Mouse (Mus musculus): ENCODE results near the gene Selenom. TPM values are rescaled to one million over a fixed set of nuclear protein-coding genes. Genes with fewer than 3 reads are reported as not detected.
A peak's percentile ranks its signal among the peaks of the same experiment; 100 is the strongest.

The Selenom gene
- total and polyA plus RNA-seq, 2 experiments from 2014 or later, result 290 to 298 TPM

- WGBS, result 2% methylated on average over 50 of the region's 50 CpGs
- DNase-seq (ENCODE audit: low spot score) (no peak), ATAC-seq (ENCODE audit: low FRiP score) (peak; percentile 33; the same call in 1 of the 2 replicates)
- no peaks in the 10 kb centered on the region for H3K9me3 ChIP-seq (ENCODE audit: low read length)
- peak overlapping the region; percentile 80 for H3K4me2 ChIP-seq (ENCODE audit: low read depth, low read length, poor library complexity, severe bottlenecking)
- no peaks in the 10 kb centered on the region for H3K27me3 ChIP-seq (ENCODE audit: insufficient read depth, low read length)
- peak overlapping the region; percentile 48 for H3K9ac ChIP-seq (replicated peaks; ENCODE audit: low read length, poor library complexity, severe bottlenecking)
- no peaks in the 10 kb centered on the region for H3K36me3 ChIP-seq (ENCODE audit: insufficient read depth, low read length)
- H3K27ac ChIP-seq (ENCODE audit: low read depth, low read length), result no peak overlapping the region
- peaks cover 10% of the 10 kb centered on the region; the same call in 1 of the 2 replicates for H3K4me1 ChIP-seq (ENCODE audit: insufficient read depth, low read length)
- peak overlapping the region; percentile 42 for H3K4me3 ChIP-seq (ENCODE audit: low read depth, low read length)
- TF ChIP-seq CTCF (IDR thresholded peaks at IDR 0.05), result no peak; the same call in 1 of the 2 replicates
These were observed 2.7 kb downstream of the Selenom start for GRCm38 (mm10) chr11:3516859-3517845.

GRCm38 (mm10) chr11:3517846-3518732 is 3.6 kb downstream of the Selenom start:
- Histone ChIP-seq H3K36me3 (ENCODE audit: insufficient read depth, low read length) (no peaks in the 10 kb centered on the region), H3K27me3 (ENCODE audit: insufficient read depth, low read length) (no peaks in the 10 kb centered on the region), H3K9ac (replicated peaks; ENCODE audit: low read length, poor library complexity, severe bottlenecking) (no peak overlapping the region), H3K27ac (ENCODE audit: low read depth, low read length) (no peak overlapping the region), H3K9me3 (ENCODE audit: low read length) (no peaks in the 10 kb centered on the region), H3K4me1 (ENCODE audit: insufficient read depth, low read length) (peaks cover 10% of the 10 kb centered on the region; the same call in 1 of the 2 replicates), H3K4me2 (ENCODE audit: low read depth, low read length, poor library complexity, severe bottlenecking) (peak overlapping the region; percentile 80), H3K4me3 (ENCODE audit: low read depth, low read length) (peak overlapping the region; percentile 42)
- DNase-seq (ENCODE audit: low spot score), result no peak
- TF ChIP-seq CTCF (IDR thresholded peaks at IDR 0.05), result no peak
- WGBS, result 56% methylated on average over 13 of the region's 13 CpGs
- peak; percentile 5; the same call in 1 of the 2 replicates for ATAC-seq (ENCODE audit: low FRiP score)

DNA sequence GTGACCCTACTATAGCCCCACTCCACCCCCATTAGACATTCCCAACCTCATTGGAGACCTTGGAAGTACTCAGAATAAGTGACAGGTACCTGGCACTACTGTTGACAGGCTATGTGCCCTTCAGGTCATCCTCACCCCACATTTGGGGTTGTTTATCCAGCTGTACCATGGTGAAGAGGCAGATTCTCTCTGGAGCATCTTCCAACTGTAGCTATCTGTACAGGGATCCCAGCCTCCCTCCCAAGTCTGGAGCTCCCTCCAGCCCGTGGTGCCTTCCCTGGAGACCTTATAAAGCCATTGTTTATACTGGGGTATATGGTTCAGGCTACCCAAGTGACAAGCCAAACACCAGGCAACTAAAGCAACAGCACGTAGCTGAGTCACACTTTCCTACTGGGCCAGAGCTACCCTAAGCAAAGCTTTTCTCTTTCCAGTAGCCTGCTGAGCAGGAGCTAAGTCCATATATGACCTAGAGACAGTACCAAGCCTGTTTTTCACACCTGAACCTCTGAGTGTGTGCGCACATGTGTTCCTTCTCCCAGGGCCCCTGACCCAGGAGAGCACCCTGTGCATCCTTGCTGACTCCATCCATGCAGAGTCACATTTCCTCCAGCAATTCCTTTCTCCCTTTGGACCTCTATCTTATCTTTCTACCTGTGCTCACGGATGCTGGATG is 4.7 kb downstream of the Selenom start:
- H3K4me3 ChIP-seq (ENCODE audit: low read depth, low read length), result no peak overlapping the region
- WGBS, result 78% methylated on average over 4 of the region's 4 CpGs
- DNase-seq (ENCODE audit: low spot score) (no peak), ATAC-seq (ENCODE audit: low FRiP score) (no peak)
- no peak overlapping the region for H3K4me2 ChIP-seq (ENCODE audit: low read depth, low read length, poor library complexity, severe bottlenecking)
- H3K27ac ChIP-seq (ENCODE audit: low read depth, low read length), result no peak overlapping the region
- peaks cover 10% of the 10 kb centered on the region; the same call in 1 of the 2 replicates for H3K4me1 ChIP-seq (ENCODE audit: insufficient read depth, low read length)
- TF ChIP-seq CTCF (IDR thresholded peaks at IDR 0.05), result no peak
- H3K9me3 ChIP-seq (ENCODE audit: low read length), result no peaks in the 10 kb centered on the region
- H3K36me3 ChIP-seq (ENCODE audit: insufficient read depth, low read length), result no peaks in the 10 kb centered on the region
- H3K27me3 ChIP-seq (ENCODE audit: insufficient read depth, low read length), result no peaks in the 10 kb centered on the region
- no peak overlapping the region for H3K9ac ChIP-seq (replicated peaks; ENCODE audit: low read length, poor library complexity, severe bottlenecking)

DNA sequence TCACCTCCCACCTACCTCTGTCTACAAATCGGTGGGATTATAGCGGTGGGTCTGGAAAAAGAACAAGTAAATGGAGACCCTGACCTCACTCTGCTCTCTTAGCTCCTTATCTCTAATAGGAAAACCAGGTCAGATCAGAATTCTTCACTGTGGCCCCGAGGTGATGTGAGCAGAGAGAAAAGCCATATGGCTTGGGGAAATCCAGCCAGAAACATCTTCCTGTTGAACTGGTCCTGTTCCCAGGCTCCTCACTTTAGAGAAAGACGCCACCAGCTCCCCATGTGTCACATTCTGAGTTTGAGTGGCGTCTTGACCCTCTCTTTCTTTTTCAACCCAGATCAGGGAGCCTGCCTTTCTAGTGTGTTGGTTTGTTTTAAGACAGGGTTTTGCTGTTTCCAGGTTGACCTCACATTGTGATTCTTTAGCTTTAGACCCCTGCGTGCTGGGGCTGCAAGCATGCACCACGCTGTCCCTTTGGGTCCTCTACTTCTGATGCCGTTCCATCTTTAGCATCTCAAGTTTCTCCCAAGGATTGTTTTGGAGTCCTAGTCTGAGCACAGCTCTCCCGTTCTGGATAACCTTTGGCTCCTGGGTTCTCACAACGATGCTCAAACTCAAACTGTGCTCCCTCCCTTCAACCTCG is 5.4 kb downstream of the Selenom start:
- Histone ChIP-seq H3K4me1 (ENCODE audit: insufficient read depth, low read length) (peaks cover 10% of the 10 kb centered on the region; the same call in 1 of the 2 replicates), H3K4me3 (ENCODE audit: low read depth, low read length) (no peak overlapping the region), H3K27ac (ENCODE audit: low read depth, low read length) (no peak overlapping the region), H3K9ac (replicated peaks; ENCODE audit: low read length, poor library complexity, severe bottlenecking) (no peak overlapping the region), H3K9me3 (ENCODE audit: low read length) (no peaks in the 10 kb centered on the region), H3K36me3 (ENCODE audit: insufficient read depth, low read length) (no peaks in the 10 kb centered on the region), H3K4me2 (ENCODE audit: low read depth, low read length, poor library complexity, severe bottlenecking) (no peak overlapping the region), H3K27me3 (ENCODE audit: insufficient read depth, low read length) (no peaks in the 10 kb centered on the region)
- WGBS, result 82% methylated on average over 11 of the region's 11 CpGs
- no peak for TF ChIP-seq CTCF (IDR thresholded peaks at IDR 0.05)
- no peak for DNase-seq (ENCODE audit: low spot score)
- no peak for ATAC-seq (ENCODE audit: low FRiP score)

GRCm38 (mm10) chr11:3520919-3521318 is 6.4 kb downstream of the Selenom start:
- H3K4me2 ChIP-seq (ENCODE audit: low read depth, low read length, poor library complexity, severe bottlenecking), result no peak overlapping the region
- H3K27me3 ChIP-seq (ENCODE audit: insufficient read depth, low read length), result no peaks in the 10 kb centered on the region
- DNase-seq (ENCODE audit: low spot score) (no peak), ATAC-seq (ENCODE audit: low FRiP score) (no peak)
- H3K9ac ChIP-seq (replicated peaks; ENCODE audit: low read length, poor library complexity, severe bottlenecking), result no peak overlapping the region
- peaks cover 6% of the 10 kb centered on the region; the same call in 1 of the 2 replicates for H3K4me1 ChIP-seq (ENCODE audit: insufficient read depth, low read length)
- no peak overlapping the region for H3K4me3 ChIP-seq (ENCODE audit: low read depth, low read length)
- no peak for TF ChIP-seq CTCF (IDR thresholded peaks at IDR 0.05)
- H3K36me3 ChIP-seq (ENCODE audit: insufficient read depth, low read length), result no peaks in the 10 kb centered on the region
- H3K27ac ChIP-seq (ENCODE audit: low read depth, low read length), result no peak overlapping the region
- 82% methylated on average over 14 of the region's 14 CpGs for WGBS
- no peaks in the 10 kb centered on the region for H3K9me3 ChIP-seq (ENCODE audit: low read length)

Data from midbrain, postnatal 0 days (tissue).